Mouse (Mus musculus) thymus, adult 2 months (tissue): ENCODE data around the gene Sun1.

ENCODE experiments used
- CTCF ChIP-seq: fragments of 200-500 bp; IDR thresholded peaks from 2 replicates; pipeline ENCODE4 v1.5.1; 2012; ENCODE audit warnings: mild to moderate bottlenecking, control low read depth, low read length, moderate library complexity, borderline replicate concordance; ENCODE audit not compliant: control insufficient read depth, poor library complexity, insufficient read depth; ENCODE audit errors: extremely low read depth
- POLR2A ChIP-seq: fragments of 200-500 bp; IDR thresholded peaks from 2 replicates; pipeline ENCODE4 v1.6.1; 2012; ENCODE audit warnings: mild to moderate bottlenecking, low read length, control low read depth, moderate library complexity; ENCODE audit not compliant: control insufficient read depth, poor library complexity, insufficient read depth; ENCODE audit errors: extremely low read depth

DNA sequence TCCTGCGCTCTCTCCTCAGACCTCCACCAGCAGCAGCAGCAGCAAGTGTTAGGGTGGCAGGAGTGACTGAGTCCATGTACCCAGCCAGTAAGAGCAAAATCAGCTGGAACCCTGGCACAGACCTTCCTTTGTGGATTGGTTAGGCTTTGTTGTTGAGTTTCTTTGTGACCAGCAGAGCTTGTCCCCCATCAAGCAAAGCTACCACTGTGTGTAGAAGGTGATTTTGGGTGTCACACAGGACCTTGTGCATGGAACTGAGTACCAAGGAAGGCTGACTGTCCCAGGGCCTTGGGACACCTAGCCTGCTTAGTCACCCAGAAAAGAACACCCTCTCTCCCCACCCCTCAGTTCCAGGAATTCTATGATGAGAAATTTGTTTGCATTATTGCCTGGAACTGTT, 56.8 kb downstream of the Sun1 start:
- TF ChIP-seq CTCF (no peak), POLR2A (no peak)
